Mouse (Mus musculus): ENCODE results near the gene Smg6. TPM values are rescaled to one million over a fixed set of nuclear protein-coding genes. Genes with fewer than 3 reads are reported as not detected.

Gene Smg6
- polyA plus RNA-seq, 1 experiment from 2014 or later = 12.8 TPM

- Histone ChIP-seq H3K4me1 (ENCODE audit: control insufficient read depth, insufficient read depth, low read length) (peaks cover 8% of the 10 kb centered on the region), H3K27ac (replicated peaks; ENCODE audit: low read depth, low read length) (peak within 1 kb of the TSS; percentile 76), H3K9ac (ENCODE audit: low read depth, low read length) (peak within 1 kb of the TSS; percentile 86), H3K4me3 (ENCODE audit: low read depth, low read length) (peak within 1 kb of the TSS; percentile 81), H3K9me3 (ENCODE audit: control insufficient read depth, low read length) (no peaks in the 10 kb centered on the region), H3K36me3 (ENCODE audit: control insufficient read depth, insufficient read depth, low read length) (peaks cover 37% of the 10 kb centered on the region), H3K27me3 (replicated peaks; ENCODE audit: control insufficient read depth, insufficient read depth, low read length) (peaks cover under 1% of the 10 kb centered on the region; the same call in 1 of the 2 replicates), H3K4me2 (ENCODE audit: low read depth, low read length) (peak within 1 kb of the TSS; percentile 96)
- ATAC-seq (ENCODE audit: low read depth) (peak; percentile 96), DNase-seq (ENCODE audit: low spot score) (peak; percentile 96)
- WGBS = 1% methylated on average over 16 of the region's 33 CpGs
Observed at GRCm38 (mm10) chr11:75178672-75179208, 253.1 kb downstream of the Smg6 start, which contains the start of gene Ovca2. Gene Ovca2, minus strand, starts transcription at chr11:75178835.

GRCm38 (mm10) chr11:75183917-75184570 is 258.4 kb downstream of the Smg6 start:
- H3K36me3 ChIP-seq (ENCODE audit: control insufficient read depth, insufficient read depth, low read length) = peaks cover 23% of the 10 kb centered on the region; the same call in 1 of the 2 replicates
- H3K4me3 ChIP-seq (ENCODE audit: low read depth, low read length) = no peak overlapping the region

GRCm38 (mm10) chr11:75184573-75184972 is 258.9 kb downstream of the Smg6 start:
- peaks cover 4% of the 10 kb centered on the region; the same call in 1 of the 2 replicates for H3K4me1 ChIP-seq (ENCODE audit: control insufficient read depth, insufficient read depth, low read length)
- ATAC-seq (ENCODE audit: low read depth) = no peak
- peaks cover 23% of the 10 kb centered on the region; the same call in 1 of the 2 replicates for H3K36me3 ChIP-seq (ENCODE audit: control insufficient read depth, insufficient read depth, low read length)
- WGBS = 76% methylated on average over 5 of the region's 5 CpGs
- no peaks in the 10 kb centered on the region for H3K27me3 ChIP-seq (replicated peaks; ENCODE audit: control insufficient read depth, insufficient read depth, low read length)
- no peak overlapping the region for H3K4me3 ChIP-seq (ENCODE audit: low read depth, low read length)
- no peak overlapping the region for H3K4me2 ChIP-seq (ENCODE audit: low read depth, low read length)
- H3K9ac ChIP-seq (ENCODE audit: low read depth, low read length) = no peak overlapping the region
- H3K9me3 ChIP-seq (ENCODE audit: control insufficient read depth, low read length) = no peaks in the 10 kb centered on the region
- no peak overlapping the region for H3K27ac ChIP-seq (replicated peaks; ENCODE audit: low read depth, low read length)
- no peak for DNase-seq (ENCODE audit: low spot score)

More at GRCm38 (mm10) chr11:75183917-75184570, 258.4 kb downstream of the Smg6 start:
- Histone ChIP-seq H3K9ac (ENCODE audit: low read depth, low read length) (no peak overlapping the region), H3K9me3 (ENCODE audit: control insufficient read depth, low read length) (no peaks in the 10 kb centered on the region), H3K4me2 (ENCODE audit: low read depth, low read length) (no peak overlapping the region), H3K4me1 (ENCODE audit: control insufficient read depth, insufficient read depth, low read length) (no peaks in the 10 kb centered on the region), H3K27me3 (replicated peaks; ENCODE audit: control insufficient read depth, insufficient read depth, low read length) (no peaks in the 10 kb centered on the region), H3K27ac (replicated peaks; ENCODE audit: low read depth, low read length) (no peak overlapping the region)
- ATAC-seq (ENCODE audit: low read depth) = no peak
- 63% methylated on average over 2 of the region's 2 CpGs for WGBS
- no peak for DNase-seq (ENCODE audit: low spot score)

- no peak for ATAC-seq (ENCODE audit: low read depth)
- no peaks in the 10 kb centered on the region for H3K9me3 ChIP-seq (ENCODE audit: control insufficient read depth, low read length)
Observed at GRCm38 (mm10) chr11:75184986-75185385, 259.4 kb downstream of the Smg6 start.

GRCm38 (mm10) chr11:75189713-75190370 is 264.2 kb downstream of the Smg6 start:
- peak overlapping the region; percentile 70 for H3K4me3 ChIP-seq (ENCODE audit: low read depth, low read length)
- no peak overlapping the region for H3K27ac ChIP-seq (replicated peaks; ENCODE audit: low read depth, low read length)
- 0% methylated on average over 22 of the region's 22 CpGs for WGBS

More at GRCm38 (mm10) chr11:75184986-75185385, 259.4 kb downstream of the Smg6 start:
- Histone ChIP-seq H3K27ac (replicated peaks; ENCODE audit: low read depth, low read length) (no peak overlapping the region), H3K9ac (ENCODE audit: low read depth, low read length) (no peak overlapping the region), H3K4me3 (ENCODE audit: low read depth, low read length) (no peak overlapping the region), H3K4me2 (ENCODE audit: low read depth, low read length) (no peak overlapping the region), H3K27me3 (replicated peaks; ENCODE audit: control insufficient read depth, insufficient read depth, low read length) (no peaks in the 10 kb centered on the region), H3K36me3 (ENCODE audit: control insufficient read depth, insufficient read depth, low read length) (peaks cover 23% of the 10 kb centered on the region; the same call in 1 of the 2 replicates), H3K4me1 (ENCODE audit: control insufficient read depth, insufficient read depth, low read length) (peaks cover 6% of the 10 kb centered on the region; the same call in 1 of the 2 replicates)
- WGBS = 49% methylated on average over 2 of the region's 2 CpGs
- no peak for DNase-seq (ENCODE audit: low spot score)

GRCm38 (mm10) chr11:75190371-75190724 is 264.7 kb downstream of the Smg6 start:
- Histone ChIP-seq H3K4me1 (ENCODE audit: control insufficient read depth, insufficient read depth, low read length) (peaks cover 20% of the 10 kb centered on the region), H3K9ac (ENCODE audit: low read depth, low read length) (peak overlapping the region; percentile 64), H3K36me3 (ENCODE audit: control insufficient read depth, insufficient read depth, low read length) (no peaks in the 10 kb centered on the region), H3K27me3 (replicated peaks; ENCODE audit: control insufficient read depth, insufficient read depth, low read length) (peaks cover 29% of the 10 kb centered on the region), H3K9me3 (ENCODE audit: control insufficient read depth, low read length) (no peaks in the 10 kb centered on the region), H3K4me3 (ENCODE audit: low read depth, low read length) (peak overlapping the region; percentile 70), H3K27ac (replicated peaks; ENCODE audit: low read depth, low read length) (0 out of 2 replicates have a peak overlapping the region, but pooled peaks have one; percentile 22), H3K4me2 (ENCODE audit: low read depth, low read length) (peak overlapping the region; percentile 87)
- DNase-seq (ENCODE audit: low spot score) (peak; percentile 95), ATAC-seq (ENCODE audit: low read depth) (peak; percentile 87)
- 0% methylated on average over 21 of the region's 24 CpGs for WGBS

More at GRCm38 (mm10) chr11:75189713-75190370, 264.2 kb downstream of the Smg6 start:
- Histone ChIP-seq H3K36me3 (ENCODE audit: control insufficient read depth, insufficient read depth, low read length) (no peaks in the 10 kb centered on the region), H3K9ac (ENCODE audit: low read depth, low read length) (peak overlapping the region; percentile 64), H3K27me3 (replicated peaks; ENCODE audit: control insufficient read depth, insufficient read depth, low read length) (peaks cover 24% of the 10 kb centered on the region), H3K4me2 (ENCODE audit: low read depth, low read length) (peak overlapping the region; percentile 87), H3K4me1 (ENCODE audit: control insufficient read depth, insufficient read depth, low read length) (peaks cover 15% of the 10 kb centered on the region), H3K9me3 (ENCODE audit: control insufficient read depth, low read length) (no peaks in the 10 kb centered on the region)
- peak; percentile 9; the same call in 1 of the 2 replicates for ATAC-seq (ENCODE audit: low read depth)
- no peak for DNase-seq (ENCODE audit: low spot score)

GRCm38 (mm10) chr11:75190905-75191441 is 265.4 kb downstream of the Smg6 start, which contains the start of gene Dph1:
Gene Dph1, minus strand, starts transcription at chr11:75191241.
- Histone ChIP-seq H3K27me3 (replicated peaks; ENCODE audit: control insufficient read depth, insufficient read depth, low read length) (peaks cover 36% of the 10 kb centered on the region), H3K9ac (ENCODE audit: low read depth, low read length) (peak within 1 kb of the TSS; percentile 64), H3K4me1 (ENCODE audit: control insufficient read depth, insufficient read depth, low read length) (peaks cover 20% of the 10 kb centered on the region), H3K9me3 (ENCODE audit: control insufficient read depth, low read length) (no peaks in the 10 kb centered on the region), H3K27ac (replicated peaks; ENCODE audit: low read depth, low read length) (0 out of 2 replicates have a peak within 1 kb of the TSS, but pooled peaks have one; percentile 22), H3K4me3 (ENCODE audit: low read depth, low read length) (peak within 1 kb of the TSS; percentile 70), H3K36me3 (ENCODE audit: control insufficient read depth, insufficient read depth, low read length) (no peaks in the 10 kb centered on the region), H3K4me2 (ENCODE audit: low read depth, low read length) (peak within 1 kb of the TSS; percentile 87)
- ATAC-seq (ENCODE audit: low read depth) = no peak
- 51% methylated on average over 5 of the region's 5 CpGs for WGBS
- DNase-seq (ENCODE audit: low spot score) = no peak

- Histone ChIP-seq H3K9ac (ENCODE audit: low read depth, low read length) (no peak overlapping the region), H3K4me2 (ENCODE audit: low read depth, low read length) (no peak overlapping the region), H3K27ac (replicated peaks; ENCODE audit: low read depth, low read length) (no peak overlapping the region), H3K4me1 (ENCODE audit: control insufficient read depth, insufficient read depth, low read length) (peaks cover 20% of the 10 kb centered on the region), H3K4me3 (ENCODE audit: low read depth, low read length) (no peak overlapping the region), H3K9me3 (ENCODE audit: control insufficient read depth, low read length) (no peaks in the 10 kb centered on the region), H3K27me3 (replicated peaks; ENCODE audit: control insufficient read depth, insufficient read depth, low read length) (peaks cover 44% of the 10 kb centered on the region), H3K36me3 (ENCODE audit: control insufficient read depth, insufficient read depth, low read length) (no peaks in the 10 kb centered on the region)
- DNase-seq (ENCODE audit: low spot score) (no peak), ATAC-seq (ENCODE audit: low read depth) (no peak)
- WGBS = 46% methylated on average over 6 of the region's 6 CpGs
Observed at GRCm38 (mm10) chr11:75191841-75192240, 266.2 kb downstream of the Smg6 start.
